Mouse (Mus musculus) layer of hippocampus, adult 9-11 months (tissue): ENCODE data around the gene Chn2.
A peak's percentile ranks its signal among the peaks of the same experiment; 100 is the strongest.

Experiments used
- DNase-seq: peaks from one replicate; pipeline ENCODE4 v3.0.0; 2022

Gene Chn2

DNA sequence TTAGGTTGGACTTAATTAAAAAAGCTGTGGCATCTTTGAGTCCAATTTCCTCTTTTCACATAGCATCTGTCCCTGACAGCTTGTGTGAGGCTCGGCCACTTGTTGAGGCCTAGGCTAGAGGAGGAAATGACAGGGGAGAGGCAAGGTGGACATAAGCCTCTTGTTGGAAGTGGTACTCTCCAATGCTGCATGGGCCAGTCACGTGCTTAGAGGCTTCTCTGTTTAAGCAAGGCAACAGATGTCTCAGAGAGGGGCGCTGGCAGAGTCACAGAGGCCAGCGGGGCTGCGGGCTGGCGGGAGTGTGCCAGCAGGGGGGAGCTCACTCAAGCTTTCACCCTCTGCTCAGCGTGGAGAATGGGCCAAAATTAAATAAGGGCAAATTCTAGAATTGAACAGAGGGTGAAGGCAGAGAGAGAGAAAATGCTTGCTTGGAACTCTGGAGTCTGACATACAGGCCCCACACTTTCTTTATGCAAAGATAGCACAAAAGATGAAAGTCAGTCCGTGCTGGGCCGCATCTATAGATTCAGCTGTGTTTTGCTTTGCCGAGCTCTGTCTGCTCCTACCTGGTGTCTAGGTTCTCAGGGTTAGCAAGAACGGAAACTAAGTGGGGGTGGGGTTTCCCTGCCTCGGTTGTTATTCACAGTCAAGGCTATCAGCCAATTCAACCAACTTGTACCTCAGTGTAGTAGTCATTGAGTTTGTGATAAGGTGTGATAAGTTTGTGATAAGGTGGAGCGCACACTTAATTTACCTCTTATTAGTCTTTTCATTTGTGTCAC lies 80.7 kb downstream of the Chn2 start:
- DNase-seq: peak; percentile 77

DNA sequence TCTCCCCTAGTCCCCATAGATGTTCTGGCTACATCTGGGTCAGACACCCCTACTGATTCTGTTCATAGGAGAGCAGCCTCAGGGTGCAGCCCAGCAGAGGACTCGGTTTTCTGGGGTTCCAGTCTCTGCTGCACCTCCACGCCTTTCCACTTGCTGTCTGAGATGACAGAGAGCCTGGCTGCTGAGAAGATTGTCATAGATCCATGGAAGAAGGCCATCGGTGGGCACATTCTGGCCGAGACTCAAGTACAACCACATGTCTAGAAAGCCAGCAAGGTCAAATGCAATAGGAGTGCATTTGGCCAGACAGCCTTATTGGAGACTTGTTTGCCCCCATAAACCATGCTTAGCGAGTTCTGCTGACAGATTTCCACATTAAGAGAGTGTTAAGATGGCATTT lies 81.5 kb downstream of the Chn2 start:
- no peak for DNase-seq

DNA sequence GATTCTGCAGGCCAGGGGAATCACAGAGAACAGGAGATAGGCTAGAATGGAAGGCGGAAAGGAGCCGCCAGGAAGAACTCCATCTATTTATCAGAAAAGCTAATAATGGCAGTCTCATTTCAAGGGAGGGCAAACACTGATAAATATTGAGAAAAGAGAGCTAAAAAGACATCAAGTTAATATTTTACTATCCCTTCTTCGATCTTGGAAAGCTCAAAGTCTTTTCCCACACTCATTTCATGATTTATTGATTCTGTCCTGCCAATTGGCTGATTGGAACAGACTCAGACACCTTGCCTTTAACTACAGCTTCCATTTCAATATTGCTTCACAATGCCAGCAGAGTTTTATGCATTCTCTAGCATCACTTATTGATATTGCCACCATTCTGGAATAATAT lies 85.2 kb downstream of the Chn2 start:
- DNase-seq: no peak

DNA sequence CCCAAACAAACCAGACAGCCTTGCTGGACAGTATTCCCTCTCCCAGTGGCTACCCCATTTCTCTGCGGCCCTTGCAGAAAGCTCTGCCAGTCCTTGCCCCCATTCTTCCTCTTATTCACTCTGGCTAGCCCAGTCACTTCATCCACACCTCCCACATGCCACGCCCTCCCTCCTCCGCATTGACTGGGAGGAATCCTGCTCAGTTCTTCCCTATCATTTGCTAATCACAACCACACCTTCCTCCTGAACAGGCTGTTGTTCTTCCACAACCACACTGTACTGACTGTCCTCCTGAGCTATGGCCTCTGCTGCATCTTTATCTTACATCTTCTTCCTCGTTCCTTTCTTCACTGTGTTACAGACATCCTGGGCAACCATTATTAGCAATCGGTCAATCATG lies 86.2 kb downstream of the Chn2 start:
- peak; percentile 49 for DNase-seq

DNA sequence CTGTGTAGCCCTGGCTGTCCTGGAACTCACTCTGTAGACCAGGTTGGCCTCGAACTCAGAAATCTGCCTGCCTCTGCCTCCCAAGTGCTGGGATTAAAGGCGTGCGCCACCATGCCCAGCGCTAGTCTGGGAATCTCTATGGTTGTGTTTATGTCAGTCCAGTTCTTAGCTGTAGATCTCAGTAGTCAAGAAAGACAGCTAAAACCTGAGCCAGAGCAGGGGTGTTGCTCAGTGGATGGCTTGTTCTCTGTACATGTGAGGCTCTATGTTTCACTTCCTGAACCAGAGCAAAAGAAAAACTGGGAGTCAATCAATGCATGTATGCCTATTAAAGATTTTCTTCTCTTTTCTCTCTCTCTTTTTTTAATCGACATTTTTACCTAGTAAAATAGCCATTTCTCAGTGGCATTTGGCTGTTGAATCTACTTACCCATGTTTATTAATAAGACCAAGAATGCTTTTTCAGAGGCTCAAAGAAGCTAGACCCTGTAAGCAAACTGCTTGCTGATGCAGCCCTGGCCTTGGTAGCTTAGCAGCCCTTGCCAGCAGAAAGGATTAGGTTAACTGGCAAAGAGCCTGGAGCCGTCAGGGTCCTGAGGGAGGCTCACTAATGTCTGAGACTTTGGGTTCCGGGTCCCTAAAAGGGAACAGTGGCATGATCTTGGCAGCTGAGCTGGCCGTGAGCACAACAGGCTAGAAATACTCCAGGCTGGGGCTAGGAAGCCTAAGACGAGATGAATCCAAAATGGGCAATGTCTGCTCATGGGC lies 87.1 kb downstream of the Chn2 start:
- peak; percentile 83 for DNase-seq

DNA sequence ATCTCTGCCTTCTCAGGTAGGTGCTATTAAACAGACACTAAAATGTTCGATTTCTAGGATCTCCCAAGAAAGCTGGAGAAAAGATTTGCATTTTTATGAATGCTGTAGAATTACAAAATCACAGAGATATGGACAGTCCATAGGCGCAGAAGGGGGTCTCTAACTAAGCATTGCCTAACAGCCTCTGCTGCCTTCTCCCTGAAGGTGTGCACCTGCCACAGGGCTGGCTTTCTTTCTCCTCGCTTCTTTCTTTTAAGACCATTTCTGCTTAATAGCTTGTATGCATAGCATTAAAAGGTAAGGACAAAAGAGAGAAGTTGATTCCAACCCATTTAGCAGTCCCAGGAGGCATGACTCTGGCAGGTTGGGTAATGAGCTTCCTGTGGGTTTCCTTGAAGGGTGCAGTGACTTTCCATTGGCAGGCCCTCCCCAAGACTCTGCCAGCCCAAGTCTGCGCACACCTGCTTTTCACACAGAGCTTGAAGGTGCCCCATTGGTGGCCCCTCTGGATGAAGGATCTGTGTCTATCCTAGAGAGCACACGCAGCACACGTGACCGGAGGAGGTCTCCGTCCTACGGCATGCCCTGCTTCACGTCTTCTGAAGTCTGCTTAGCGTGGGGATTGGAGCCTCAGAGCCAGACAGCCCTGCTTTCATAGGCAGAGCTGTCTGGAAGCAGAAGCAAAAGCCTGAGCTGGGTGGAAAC lies 87.8 kb downstream of the Chn2 start:
- DNase-seq: peak; percentile 54

DNA sequence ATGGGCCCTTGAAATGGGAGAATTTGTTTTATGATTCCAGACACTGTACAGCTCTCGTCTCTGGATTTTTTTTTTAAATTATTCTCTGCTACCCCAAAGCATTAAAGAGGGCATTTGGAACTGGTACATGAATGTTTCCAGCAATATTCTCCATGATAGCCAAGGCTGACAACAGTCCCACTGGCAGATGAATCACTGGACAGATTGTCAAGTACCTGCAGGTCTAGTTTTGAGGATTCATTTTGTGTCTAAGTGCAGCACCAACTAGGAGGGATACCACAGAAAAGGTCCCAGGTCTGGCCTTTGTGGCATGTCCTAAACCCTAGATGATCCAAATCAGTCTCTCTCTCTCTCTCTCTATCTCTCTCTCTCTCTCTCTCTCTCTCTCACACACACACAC lies 89.3 kb downstream of the Chn2 start:
- DNase-seq: no peak

DNA sequence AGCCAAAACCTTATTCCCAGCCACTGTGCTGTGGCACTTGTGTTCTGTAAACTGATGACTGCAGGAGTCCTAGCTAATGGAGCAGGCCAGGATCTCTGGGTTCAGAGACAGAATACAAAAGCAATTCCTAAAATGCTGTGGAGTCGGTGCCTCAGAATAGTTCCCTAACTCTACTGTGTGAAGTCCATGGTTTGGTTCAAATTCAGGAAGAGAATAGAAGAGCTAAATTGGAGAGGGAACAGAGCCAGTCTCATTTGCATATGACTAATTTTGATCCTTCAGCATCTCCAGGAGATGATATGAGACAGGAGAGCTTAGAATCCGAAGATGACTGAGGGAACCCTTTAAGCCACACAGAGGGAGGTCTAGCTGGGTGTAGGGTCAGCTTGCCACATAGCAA lies 90.2 kb downstream of the Chn2 start:
- no peak for DNase-seq

DNA sequence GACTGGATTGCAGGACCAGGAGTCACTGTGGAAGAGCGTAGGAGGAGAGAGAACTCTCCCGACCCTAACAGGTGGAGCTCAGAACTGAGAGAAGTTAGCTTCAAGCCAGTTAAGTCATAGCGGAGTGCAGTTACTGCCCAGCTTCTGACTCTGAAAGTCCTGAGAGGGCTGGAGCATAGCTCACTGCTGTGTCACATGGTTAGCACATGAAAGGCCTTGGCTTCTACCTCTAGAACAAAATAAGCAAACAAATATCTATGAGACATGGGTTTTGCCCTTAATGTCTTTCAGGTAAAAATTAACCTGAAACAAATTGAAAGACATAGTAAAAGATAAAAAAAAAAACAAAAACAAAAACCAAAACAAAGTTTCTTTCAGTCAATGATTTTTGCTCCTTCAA lies 91.5 kb downstream of the Chn2 start:
- DNase-seq: no peak

DNA sequence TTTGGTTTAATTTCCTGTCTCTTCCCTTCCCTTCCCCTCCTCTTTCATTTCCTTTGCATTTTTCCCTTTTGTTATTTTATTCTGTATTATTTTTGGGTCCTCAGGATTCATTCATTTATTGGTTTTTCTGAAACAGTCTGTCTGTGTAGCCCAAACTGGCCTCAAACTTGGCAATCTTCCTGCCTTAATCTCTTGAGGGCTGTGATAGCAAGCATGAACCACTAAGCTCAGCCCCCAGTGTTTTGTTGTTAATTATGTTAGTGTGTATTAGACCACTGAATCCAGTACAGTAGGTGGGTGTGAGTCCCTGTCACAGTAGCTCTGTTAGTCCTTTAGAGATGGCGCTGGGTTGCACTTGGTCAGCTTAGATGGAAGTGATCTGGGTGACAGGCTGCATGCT lies 93.2 kb downstream of the Chn2 start:
- DNase-seq: no peak

DNA sequence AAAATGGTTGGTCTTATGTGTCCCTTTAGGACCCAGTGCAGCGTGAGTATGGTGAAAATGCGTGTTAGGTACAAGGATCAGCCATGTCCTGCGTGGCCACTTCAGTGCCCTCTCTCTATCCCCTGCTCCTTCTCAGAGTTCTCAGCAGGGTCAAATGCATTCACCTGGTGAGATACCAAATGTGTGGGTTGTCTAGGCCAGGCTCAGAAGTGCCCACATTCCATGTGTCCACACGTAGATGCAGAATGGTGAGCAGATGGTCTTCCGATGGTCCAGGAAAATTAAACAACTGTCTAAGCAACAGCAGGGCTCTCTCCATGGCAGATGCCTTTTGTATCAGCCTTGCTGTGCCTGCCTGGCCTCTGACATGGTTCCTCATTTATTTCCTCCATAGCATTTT lies 93.9 kb downstream of the Chn2 start:
- no peak for DNase-seq

DNA sequence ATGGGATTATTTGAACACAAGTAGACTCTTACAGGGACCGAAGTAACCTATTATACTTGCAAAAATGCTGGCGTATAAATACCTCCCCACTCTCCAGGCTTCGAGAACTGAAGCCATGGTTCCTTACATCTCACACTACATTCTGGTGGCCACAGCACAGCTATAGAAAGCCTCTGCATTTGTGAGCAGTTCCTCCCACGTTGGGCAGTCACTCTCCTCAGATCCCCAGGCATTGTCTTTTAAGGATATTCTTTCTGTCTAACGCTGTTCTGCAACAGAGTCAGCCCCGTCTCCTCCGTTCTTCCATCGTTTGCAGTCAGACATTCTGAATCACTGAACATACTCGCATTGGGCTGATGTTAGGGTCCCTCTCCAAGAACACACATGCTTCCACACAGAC lies 98.8 kb downstream of the Chn2 start:
- DNase-seq: no peak

DNA sequence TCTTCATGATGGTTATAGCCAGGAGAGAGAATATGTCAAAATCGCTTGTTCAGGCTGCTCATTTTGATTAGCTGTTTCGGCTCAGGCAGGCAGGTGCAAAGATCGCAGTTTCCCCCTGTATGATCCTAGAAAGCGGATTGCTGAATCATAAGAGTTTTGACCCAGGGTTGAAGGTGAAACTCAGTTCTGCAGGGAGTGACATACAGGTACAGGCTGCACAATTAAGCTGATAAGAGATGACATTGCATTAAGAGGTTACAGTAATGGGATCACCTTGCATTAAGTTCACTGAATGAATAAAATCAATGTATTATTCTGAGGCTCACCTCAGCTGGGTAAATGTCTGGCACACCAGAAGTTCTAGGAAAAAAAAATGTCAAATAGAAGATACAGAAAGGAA lies 101.1 kb downstream of the Chn2 start:
- no peak for DNase-seq

DNA sequence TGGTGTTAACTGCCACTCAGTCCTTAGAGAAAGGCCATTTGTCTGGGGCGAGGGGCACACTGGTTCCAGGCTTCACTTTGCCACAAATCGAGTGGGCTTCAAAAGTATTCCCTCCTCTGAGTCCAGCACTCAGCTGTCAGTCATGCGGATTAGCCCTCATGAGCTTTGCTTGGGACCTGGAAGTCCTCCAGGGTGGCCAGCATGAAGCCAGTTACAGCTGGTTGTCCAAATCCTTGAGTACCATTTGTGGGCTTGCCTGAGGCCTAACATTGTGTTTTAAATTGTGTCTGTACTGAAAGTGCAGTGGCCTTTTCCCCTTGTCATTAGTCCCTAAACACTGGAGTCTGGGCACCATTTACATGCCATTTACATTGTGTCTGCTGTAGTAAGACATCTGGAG lies 101.8 kb downstream of the Chn2 start:
- no peak for DNase-seq

DNA sequence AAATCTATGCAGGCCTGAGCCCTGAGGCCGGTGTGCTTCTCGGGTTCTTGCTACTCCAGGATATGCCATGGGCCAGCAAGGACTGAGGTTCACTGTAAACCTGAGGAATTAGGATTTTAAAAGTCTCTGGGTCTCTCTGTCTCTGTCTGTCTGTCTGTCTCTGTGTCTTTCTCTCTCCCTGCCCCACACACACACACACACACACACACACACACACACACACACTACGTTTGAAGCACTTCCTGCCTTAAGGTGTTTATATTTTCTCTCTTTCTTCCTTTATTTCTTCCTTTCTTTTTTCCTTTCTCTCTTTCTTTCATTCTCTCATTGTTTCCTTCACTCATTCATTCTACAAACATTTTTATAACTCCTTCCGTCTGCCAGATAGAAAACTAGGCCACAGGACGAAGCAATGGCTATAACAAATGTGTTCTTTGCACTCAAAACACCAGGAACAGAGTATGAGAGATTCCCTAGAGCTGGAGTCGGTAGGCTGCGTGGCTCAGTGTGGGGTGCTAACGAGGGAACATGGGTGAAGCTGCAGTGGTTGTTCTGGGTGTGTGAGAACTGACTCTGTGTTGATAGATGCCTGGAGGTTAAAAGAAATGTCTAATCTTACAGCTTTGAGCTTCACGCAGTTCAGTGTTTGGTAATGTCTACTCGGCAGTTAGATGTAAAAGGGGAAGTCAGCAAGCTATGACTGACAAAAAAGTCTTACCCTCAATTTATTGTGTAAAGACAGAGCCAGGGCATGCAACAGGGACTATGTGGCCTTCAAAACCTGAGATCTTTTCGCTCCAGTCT lies 103.7 kb downstream of the Chn2 start:
- no peak for DNase-seq

DNA sequence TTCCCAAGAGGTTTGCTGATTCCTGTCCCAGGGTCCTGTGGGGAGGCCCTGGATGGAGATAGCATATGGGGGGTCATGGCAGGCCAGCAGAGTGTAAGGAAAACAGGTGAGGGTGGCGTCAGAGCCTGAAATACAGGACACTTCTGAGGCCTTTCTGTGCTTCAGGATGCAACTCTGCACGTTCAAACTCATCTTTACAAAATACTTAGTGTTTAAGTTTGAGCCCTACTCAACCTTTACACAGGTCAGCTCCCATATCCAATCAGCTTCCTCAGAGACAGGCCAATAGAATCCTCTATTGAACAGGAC lies 104.3 kb downstream of the Chn2 start:
- no peak for DNase-seq

DNA sequence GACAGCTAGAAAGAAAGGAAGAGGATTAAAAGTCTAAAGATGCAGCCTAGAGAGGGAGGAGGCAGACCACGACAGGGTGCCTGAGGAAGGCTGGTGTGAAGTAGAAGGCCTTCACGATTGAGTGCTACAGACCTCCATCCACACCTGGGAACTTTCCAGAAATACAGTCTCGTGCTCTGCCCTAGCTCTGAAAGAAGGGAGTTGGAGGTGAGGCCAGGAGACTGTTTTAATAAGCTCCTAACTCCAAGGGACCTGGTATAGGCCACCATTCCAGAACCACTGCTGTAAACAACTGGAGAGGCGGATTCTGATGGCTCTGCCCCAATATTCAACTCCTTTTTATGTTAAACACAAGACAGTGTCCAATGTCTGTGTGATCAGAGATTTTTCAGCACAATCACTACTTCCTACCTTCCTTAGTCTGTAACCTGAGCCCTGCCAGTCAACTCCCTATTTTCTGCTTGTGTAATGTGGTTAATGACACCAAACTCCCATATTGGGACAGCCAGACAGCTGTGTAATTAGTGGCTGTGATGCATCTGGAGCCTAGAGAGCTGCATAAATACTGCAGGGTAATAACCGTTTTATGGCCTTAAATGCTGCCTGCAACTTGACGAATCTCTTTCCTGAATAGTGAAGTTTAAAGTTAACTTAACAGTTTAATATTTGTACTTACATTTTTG lies 109.6 kb downstream of the Chn2 start:
- DNase-seq: no peak

DNA sequence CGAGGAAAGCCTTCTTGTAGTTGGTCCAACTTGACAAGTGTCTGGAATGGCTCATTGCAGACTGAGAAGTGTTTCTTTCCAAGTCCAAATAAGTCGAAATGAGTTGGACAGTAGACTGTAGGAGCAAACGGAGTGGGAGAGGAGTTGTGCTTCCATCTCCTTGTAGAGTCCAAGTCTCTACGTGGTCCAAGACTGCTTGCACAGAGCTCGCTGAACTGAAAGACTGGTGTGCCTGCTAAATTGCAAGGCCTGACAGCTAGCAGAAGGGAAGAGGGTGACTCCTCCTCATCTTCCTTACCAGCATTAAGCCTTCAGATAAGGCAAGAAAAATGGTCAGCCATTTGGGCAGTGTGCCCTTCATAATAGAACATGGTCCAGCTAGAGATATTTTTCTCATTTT lies 111.5 kb downstream of the Chn2 start:
- DNase-seq: no peak

DNA sequence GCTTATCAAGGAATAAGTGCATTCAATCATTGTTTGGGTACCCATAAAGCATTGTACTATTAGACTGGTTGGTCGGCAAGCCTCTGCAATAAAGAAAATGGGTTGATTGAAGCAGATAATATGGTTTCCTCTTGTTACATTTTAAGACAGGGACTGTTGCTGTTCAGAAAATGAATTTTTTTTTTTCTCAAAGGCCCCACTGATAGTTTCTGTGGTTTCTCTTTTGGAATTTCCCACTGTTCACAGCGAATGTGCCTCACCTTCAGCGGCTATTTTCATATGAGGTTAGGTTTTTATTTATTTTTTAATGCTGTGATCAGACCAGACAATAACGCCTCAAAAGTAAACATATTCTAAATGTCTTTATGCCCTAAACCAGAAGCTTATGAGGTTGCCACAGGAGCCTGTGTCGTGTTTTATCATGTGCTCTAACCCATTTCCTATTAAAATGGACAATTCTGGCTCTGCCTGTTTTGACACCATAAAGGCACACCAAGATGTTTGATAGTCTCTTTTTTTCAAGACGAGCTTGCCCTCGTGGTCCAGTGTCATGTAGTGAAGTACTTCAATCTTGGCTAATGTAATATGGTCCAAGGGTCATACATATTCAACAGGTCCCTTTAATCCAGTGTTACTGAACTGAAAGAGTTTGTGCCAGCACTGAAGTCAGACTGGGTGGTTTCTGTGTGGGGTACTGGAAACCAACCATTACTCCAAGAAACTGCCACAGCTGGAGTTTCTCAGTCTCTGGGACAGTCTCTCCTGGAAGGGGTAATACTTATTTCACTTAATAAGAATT lies 112.3 kb downstream of the Chn2 start:
- no peak for DNase-seq

DNA sequence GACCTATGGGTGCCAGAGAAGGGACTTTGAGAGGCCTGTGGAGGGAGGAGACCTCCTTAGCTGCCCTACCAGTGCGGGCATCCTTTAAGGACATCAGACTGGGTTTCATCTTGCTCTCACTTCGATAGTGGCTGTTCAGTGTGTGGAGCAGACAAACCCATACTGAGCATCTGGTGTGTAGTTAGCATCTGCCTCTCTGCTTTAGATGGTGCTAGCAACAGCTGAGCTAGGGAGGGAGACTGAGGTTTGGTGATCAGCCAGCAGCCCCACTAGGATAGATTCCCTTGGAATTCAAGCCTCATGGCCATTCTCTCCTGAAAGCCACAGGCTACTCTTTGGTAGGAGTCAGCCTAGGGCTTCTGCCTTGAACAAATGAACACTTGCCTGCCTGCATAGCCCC lies 117.7 kb downstream of the Chn2 start:
- no peak for DNase-seq

DNA sequence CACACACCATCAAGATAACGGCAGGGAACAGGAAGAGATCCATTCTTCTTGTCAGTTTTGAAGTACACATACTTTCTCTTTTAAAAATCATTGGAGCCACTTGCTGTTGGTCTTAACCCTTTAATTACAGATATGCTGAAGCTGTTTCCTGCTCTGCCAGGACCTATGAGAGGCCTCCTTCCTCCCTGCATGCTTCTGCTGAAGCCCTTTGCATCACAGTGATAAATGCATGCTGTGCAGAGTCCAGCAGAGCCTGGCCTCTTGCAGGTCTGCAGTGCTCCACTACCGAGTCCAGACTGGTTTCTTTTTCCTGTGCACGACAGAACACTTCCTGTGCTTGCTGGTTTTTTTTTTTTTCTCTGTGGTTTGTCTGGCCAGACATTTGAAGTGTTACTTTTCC lies 119.0 kb downstream of the Chn2 start:
- peak; percentile 40 for DNase-seq

DNA sequence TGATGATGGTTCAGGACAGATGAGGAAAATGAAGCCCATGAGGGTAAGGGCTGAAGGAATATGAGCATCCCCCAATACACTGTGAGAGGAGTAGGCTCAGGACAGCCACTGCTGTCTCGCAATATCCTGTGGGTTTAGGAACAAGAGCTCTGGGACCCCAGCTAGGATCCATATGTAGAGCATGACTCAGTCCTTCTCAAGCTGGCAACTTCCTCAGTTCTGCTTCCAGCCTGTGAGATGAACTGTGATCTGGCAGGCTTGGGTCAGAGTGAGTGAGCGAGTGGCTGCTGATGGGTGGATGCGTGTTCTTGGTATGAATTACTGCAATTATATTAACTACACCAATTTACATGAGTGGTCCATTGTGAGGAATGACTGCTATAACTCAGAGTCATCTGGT lies 121.3 kb downstream of the Chn2 start:
- peak; percentile 80 for DNase-seq
